Mouse (Mus musculus): ENCODE data around the gene Arhgef3.

DNA sequence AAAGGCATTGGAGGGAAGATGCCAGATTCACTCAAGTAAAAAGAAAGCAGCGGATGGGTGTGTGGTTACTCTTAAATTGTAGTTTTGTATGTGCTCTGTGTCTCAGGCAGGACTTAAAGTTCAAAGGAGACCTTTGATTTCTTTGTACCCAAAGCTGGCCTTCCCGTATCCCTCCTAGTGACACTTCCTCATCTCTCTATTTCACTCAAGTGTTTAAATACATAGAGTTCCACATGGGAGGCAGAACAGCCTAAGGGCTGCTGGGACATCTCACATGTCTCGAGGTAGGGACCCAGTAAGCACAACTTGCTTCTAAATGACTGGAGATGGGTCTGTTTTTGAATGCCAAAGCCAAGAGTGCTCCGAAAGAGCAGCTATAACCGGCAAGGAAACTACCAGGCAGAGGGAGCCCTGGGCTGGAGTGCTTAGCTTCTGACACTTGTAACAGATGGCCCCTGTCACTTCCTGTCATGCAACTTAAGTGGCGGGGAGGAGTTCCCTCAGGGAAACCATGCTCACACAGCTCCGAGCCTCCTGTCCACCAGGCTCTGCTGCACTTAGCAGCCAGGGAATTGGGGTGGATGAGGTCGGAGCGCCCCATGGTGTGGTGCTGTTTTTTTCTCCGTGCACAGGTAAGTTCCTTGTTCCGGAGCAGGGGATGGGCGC, 123.0 kb downstream of the Arhgef3 start:
- TF ChIP-seq CTCF (conservative IDR thresholded peaks at IDR 0.05; ENCODE audit: insufficient read depth, insufficient read length, low read depth, low read length) (no peak), POLR2A (IDR thresholded peaks at IDR 0.05; ENCODE audit: low read depth, low read length) (no peak)
